Mouse (Mus musculus): ENCODE measurements around the gene Rbm38. TPM values are rescaled to one million over a fixed set of nuclear protein-coding genes. Genes with fewer than 3 reads are reported as not detected.

Rbm38 gene
- polyA plus RNA-seq (2011; ENCODE audit: insufficient read length, low read depth, missing spikeins), result 7.2 and 10.9 TPM in 2 replicates

DNA sequence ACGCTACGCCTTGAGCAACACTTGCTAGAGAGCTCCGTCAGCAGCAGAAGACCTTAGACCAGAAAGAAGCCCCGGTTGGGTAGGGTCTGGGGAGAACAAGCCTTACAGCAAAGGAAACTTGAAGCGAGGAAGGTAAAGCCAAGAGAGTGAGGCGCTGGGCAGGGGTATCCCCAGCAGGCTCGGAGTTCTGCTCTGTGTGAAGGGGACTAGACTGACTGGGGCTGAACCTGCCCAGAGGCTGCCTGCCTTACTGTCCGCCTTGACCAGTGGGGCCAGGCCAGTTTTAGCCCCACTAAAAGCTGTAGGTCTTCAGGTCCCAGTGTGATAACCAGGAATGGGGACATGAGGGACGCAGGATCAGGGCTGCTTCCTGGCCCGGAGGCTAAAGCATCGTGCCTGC lies at the start of gene Rbm38:
Gene Rbm38, plus strand, starts transcription at position 69 of the 400 bp plus-strand sequence.
- Histone ChIP-seq H3K27ac (ENCODE audit: insufficient read depth, low read length) (no peak within 1 kb of the TSS), H3K4me1 (ENCODE audit: control insufficient read depth, insufficient read depth, low read length) (peaks cover 3% of the 10 kb centered on the region), H3K4me3 (ENCODE audit: insufficient read depth, low read length) (peak within 1 kb of the TSS; percentile 30; the same call in 1 of the 2 replicates)
- no peak for TF ChIP-seq POLR2A (IDR thresholded peaks at IDR 0.05; ENCODE audit: low read depth, low read length)
- TF ChIP-seq CTCF (IDR thresholded peaks at IDR 0.05; ENCODE audit: borderline replicate concordance, insufficient read depth, low read length), result no peak

DNA sequence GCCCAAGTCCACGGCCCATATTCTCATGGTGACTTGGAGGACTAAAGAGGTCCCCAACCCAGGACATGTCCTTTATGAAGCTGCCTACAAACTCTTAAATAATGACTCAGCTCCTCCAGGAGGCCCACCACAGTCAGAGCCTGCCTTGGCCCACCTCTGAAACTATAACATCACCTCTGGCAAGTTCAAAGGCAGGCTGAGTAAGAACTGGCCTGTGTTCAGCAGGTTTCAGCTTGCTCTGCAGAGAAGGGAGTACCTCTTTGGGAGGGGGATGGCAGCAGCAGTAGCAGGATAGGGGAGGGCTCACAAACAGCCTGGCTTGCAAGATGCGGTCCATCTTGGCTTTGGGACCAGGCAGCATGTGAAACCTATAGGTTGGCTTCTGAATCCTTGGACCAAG lies 48.4 kb upstream of the Rbm38 start:
- Histone ChIP-seq H3K27ac (ENCODE audit: insufficient read depth, low read length) (no peak overlapping the region), H3K4me1 (ENCODE audit: control insufficient read depth, insufficient read depth, low read length) (peaks cover 3% of the 10 kb centered on the region; the same call in 1 of the 2 replicates), H3K4me3 (ENCODE audit: insufficient read depth, low read length) (no peak overlapping the region)
- no peak for TF ChIP-seq CTCF (IDR thresholded peaks at IDR 0.05; ENCODE audit: borderline replicate concordance, insufficient read depth, low read length)
- TF ChIP-seq POLR2A (IDR thresholded peaks at IDR 0.05; ENCODE audit: low read depth, low read length), result no peak

DNA sequence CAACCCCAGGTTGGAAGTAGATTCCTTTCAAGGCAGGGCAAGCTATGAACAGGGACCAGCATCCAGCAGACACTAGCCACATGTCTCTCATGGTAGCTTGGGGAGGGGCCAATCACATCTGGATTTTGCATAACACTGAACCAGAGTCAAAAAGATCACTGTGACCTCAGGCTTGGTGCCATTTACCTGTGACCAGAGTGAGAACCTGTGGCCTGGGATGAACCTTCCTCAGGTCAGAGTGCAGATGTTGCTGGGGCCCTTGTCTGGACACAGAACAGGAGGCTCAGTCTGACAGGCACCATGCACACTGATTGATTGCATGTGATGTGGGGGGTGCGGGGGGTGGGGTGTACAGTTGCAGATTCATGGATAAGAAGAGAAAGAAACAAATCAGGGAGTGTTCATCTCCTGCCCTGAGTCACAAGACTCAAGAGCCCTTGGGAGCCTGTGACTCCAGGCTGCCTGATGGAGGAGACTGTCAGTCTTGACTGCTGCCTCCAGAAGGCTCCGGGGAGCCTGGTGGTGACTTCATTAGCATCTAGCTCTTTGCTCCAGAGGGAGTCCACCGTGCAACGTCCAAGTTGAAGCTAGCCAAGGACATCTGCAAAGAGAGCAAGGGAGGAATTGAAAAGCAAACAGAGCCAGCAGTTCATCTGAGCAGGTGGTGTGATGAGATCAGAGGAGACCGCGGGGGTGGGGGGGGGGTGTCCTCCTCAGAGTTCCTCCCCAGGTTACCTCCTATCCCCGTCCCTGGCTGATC lies 46.3 kb upstream of the Rbm38 start:
- TF ChIP-seq POLR2A (IDR thresholded peaks at IDR 0.05; ENCODE audit: low read depth, low read length) (no peak), CTCF (IDR thresholded peaks at IDR 0.05; ENCODE audit: borderline replicate concordance, insufficient read depth, low read length) (no peak)
- H3K4me1 ChIP-seq (ENCODE audit: control insufficient read depth, insufficient read depth, low read length), result peaks cover 3% of the 10 kb centered on the region; the same call in 1 of the 2 replicates
- no peak overlapping the region for H3K4me3 ChIP-seq (ENCODE audit: insufficient read depth, low read length)
- H3K27ac ChIP-seq (ENCODE audit: insufficient read depth, low read length), result no peak overlapping the region

DNA sequence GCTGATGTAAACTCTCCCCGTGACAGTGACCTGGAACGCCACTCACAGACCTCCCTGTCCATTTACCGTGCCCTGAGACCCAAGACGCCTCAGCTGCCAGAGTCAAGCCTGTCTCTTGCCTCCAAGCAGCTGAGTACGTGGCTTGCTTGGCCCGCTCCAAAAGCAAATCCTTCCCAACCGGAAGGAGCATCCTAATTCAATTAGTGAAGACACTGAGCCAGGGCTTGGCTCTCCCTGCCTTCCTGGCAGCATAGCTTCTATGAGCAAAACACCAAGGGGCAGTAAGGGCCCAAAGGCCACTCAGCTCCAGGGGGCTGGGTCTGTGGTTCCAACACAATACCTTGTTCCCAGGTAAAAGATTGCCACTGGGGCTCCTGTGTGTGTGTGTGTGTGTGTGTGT lies 45.6 kb upstream of the Rbm38 start:
- Histone ChIP-seq H3K4me3 (ENCODE audit: insufficient read depth, low read length) (no peak overlapping the region), H3K27ac (ENCODE audit: insufficient read depth, low read length) (no peak overlapping the region), H3K4me1 (ENCODE audit: control insufficient read depth, insufficient read depth, low read length) (peaks cover 3% of the 10 kb centered on the region; the same call in 1 of the 2 replicates)
- TF ChIP-seq POLR2A (IDR thresholded peaks at IDR 0.05; ENCODE audit: low read depth, low read length) (no peak), CTCF (IDR thresholded peaks at IDR 0.05; ENCODE audit: borderline replicate concordance, insufficient read depth, low read length) (no peak)

DNA sequence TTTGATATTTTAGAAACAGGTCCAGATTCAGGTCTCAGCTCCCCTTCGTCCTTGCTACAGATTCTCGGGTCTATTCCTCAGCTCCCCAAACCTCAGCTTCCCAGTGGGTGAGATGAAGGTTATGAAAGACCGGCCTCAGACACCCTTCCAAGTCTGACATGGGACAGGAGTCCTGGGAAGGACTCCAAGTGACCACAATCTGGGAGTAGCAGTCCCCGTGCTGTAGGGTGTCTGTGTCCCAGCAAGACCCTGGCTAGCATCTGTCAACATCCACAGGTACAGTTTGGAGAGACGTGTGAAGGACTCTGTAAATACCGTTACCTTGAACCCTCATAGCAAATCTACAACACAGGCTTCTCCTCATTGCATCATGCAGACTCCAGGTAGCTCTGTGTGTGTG lies 45.1 kb upstream of the Rbm38 start:
- Histone ChIP-seq H3K4me1 (ENCODE audit: control insufficient read depth, insufficient read depth, low read length) (peaks cover 3% of the 10 kb centered on the region; the same call in 1 of the 2 replicates), H3K4me3 (ENCODE audit: insufficient read depth, low read length) (no peak overlapping the region), H3K27ac (ENCODE audit: insufficient read depth, low read length) (no peak overlapping the region)
- TF ChIP-seq POLR2A (IDR thresholded peaks at IDR 0.05; ENCODE audit: low read depth, low read length) (no peak), CTCF (IDR thresholded peaks at IDR 0.05; ENCODE audit: borderline replicate concordance, insufficient read depth, low read length) (no peak)

DNA sequence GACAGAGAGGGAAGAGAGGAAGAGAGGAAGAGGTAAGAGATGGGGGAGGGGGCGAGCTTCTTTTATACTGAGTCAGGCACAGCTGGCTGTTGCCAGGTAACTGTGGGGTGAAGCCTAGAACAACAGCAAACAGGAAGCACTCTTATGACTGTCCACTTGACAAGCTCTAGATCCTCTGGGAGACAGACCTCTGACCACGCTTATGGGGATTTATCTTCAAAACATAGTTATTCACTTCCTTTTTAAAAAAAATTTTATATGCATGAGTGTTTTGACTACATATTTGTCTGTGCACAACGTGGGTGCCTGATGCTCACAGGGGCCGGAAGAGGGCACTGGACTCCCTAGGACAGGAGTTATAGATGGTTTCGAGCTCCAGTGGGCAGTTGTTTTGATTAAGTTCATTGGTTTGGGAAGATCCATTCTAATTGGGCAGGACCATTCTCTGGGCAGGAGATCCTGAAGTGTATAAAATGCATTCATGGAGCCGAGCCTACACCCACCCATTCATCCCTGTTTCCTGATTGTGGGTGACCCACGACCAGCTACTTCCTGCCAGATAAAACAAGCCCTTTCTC lies 43.5 kb upstream of the Rbm38 start:
- Histone ChIP-seq H3K4me3 (ENCODE audit: insufficient read depth, low read length) (no peak overlapping the region), H3K4me1 (ENCODE audit: control insufficient read depth, insufficient read depth, low read length) (peaks cover 3% of the 10 kb centered on the region; the same call in 1 of the 2 replicates), H3K27ac (ENCODE audit: insufficient read depth, low read length) (no peak overlapping the region)
- TF ChIP-seq POLR2A (IDR thresholded peaks at IDR 0.05; ENCODE audit: low read depth, low read length), result no peak
- TF ChIP-seq CTCF (IDR thresholded peaks at IDR 0.05; ENCODE audit: borderline replicate concordance, insufficient read depth, low read length), result no peak

DNA sequence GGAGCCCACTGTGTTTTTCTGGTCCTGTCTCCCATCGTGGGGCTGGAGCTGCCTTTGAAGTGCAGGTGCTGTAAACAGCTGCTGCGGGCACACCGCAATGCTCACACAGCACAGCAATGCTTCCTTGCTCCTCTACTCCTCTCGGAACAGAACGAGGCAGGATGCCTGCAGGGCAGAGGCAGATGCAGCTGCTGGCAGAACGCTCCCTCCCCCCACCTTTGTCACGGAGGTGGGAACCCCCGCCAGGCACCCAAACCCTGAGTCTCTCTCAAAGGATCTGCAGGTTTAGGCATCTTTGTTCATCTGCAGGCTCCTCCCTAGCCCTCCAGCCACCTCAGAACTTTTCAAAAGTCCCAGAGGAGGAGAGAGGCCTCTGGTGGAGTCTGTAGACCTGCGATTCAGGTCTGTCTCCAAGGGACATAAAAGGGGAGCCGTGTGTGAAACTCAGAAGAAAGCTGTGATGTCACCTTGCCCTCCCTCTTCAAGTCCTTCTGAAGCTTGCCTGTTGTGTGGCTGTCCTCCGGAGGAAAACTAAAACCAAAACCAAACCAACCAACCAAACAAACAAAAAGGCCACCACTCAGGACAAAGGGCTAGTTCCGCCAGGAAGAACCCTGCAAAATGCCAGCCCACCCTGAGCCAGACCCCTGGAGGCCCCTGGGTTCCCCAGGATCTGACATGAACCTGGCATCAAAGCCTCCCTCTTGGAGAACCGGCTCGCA lies 42.7 kb upstream of the Rbm38 start, which contains the start of gene Spo11:
Gene Spo11, plus strand, starts transcription at position 292 of the 722 bp plus-strand sequence.
- no peak within 1 kb of the TSS for H3K4me3 ChIP-seq (ENCODE audit: insufficient read depth, low read length)
- H3K4me1 ChIP-seq (ENCODE audit: control insufficient read depth, insufficient read depth, low read length), result peaks cover 3% of the 10 kb centered on the region; the same call in 1 of the 2 replicates
- no peak for TF ChIP-seq POLR2A (IDR thresholded peaks at IDR 0.05; ENCODE audit: low read depth, low read length)
- no peak for TF ChIP-seq CTCF (IDR thresholded peaks at IDR 0.05; ENCODE audit: borderline replicate concordance, insufficient read depth, low read length)
- H3K27ac ChIP-seq (ENCODE audit: insufficient read depth, low read length), result no peak within 1 kb of the TSS

DNA sequence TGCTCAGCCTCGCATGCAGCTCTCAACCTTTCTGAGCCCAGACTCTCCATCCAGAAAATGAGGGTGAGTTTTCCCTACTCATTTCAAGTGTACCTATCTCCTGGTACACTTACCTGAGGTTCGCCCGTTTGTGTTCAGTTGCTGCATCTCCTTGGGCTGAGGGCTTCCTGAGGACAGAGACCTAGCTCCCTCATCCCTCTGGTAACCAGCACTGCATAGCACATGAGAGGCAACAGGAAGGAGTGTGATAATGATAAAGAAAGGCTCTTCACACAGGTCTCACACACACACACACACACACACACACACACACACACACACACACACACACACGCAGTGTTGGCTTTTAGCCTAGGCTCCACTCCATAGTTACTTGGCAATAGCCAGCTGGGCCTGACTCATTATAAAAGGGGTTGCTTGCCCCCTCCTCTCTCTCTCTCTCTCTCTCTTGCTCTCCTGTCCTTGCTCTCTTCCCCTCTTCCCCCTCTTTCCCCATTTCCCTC lies 42.1 kb upstream of the Rbm38 start:
- Histone ChIP-seq H3K4me3 (ENCODE audit: insufficient read depth, low read length) (no peak overlapping the region), H3K27ac (ENCODE audit: insufficient read depth, low read length) (no peak overlapping the region), H3K4me1 (ENCODE audit: control insufficient read depth, insufficient read depth, low read length) (peaks cover 3% of the 10 kb centered on the region; the same call in 1 of the 2 replicates)
- TF ChIP-seq POLR2A (IDR thresholded peaks at IDR 0.05; ENCODE audit: low read depth, low read length) (no peak), CTCF (IDR thresholded peaks at IDR 0.05; ENCODE audit: borderline replicate concordance, insufficient read depth, low read length) (no peak)

DNA sequence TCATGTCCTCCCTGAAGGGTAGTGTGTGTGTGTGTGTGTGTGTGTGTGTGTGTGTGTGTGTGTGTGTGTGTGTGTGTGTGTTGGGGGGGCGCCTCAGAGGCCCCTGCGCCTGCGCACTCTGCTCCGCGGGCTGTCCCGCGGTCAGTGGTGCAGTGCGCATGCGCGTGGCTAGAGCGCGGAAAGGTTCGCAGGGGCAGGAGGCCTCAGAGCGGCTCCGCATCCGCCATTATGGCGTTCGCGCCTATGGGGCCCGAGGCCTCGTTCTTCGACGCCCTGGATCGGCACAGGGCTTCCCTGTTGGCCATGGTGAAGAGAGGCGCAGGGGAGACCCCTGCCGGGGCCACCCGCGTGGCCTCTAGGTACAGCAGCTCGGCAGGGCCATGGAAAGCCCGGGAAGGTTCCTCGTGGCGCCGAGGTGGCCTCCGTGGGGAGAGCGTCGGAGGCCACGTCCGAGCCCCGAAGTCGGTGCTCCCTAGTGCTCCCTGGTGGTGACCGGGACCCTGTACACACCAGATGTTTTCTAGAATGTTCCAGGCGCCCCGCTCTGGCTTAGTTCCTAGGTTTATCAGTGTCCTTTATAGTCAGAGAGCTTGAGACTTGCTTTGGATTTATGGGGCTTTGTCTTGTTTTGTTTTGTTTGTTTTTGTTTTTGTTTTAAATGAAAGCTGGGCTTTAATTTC lies 40.5 kb upstream of the Rbm38 start:
- no peak for TF ChIP-seq CTCF (IDR thresholded peaks at IDR 0.05; ENCODE audit: borderline replicate concordance, insufficient read depth, low read length)
- no peak for TF ChIP-seq POLR2A (IDR thresholded peaks at IDR 0.05; ENCODE audit: low read depth, low read length)
- H3K27ac ChIP-seq (ENCODE audit: insufficient read depth, low read length), result no peak overlapping the region
- peaks cover 3% of the 10 kb centered on the region; the same call in 1 of the 2 replicates for H3K4me1 ChIP-seq (ENCODE audit: control insufficient read depth, insufficient read depth, low read length)
- no peak overlapping the region for H3K4me3 ChIP-seq (ENCODE audit: insufficient read depth, low read length)
